Mouse (Mus musculus) heart, postnatal 25 days (tissue): ENCODE measurements at regions not wholly inside any gene's neighbourhood (a gene's known extent, or its start where the extent isn't known, plus 50 kb on each side); places are given as distances from the start of the nearest gene placed in this dataset.

Source experiments
- DNase-seq: peaks from one replicate; pipeline ENCODE4 v3.0.0; 2022; ENCODE audit warnings: low spot score
- intact Hi-C: fragments of 180-260 bp; cut with DNase I; formaldehyde crosslinking; loops from one replicate; pipeline ENCODE4 v1.15.1; 2025

DNA sequence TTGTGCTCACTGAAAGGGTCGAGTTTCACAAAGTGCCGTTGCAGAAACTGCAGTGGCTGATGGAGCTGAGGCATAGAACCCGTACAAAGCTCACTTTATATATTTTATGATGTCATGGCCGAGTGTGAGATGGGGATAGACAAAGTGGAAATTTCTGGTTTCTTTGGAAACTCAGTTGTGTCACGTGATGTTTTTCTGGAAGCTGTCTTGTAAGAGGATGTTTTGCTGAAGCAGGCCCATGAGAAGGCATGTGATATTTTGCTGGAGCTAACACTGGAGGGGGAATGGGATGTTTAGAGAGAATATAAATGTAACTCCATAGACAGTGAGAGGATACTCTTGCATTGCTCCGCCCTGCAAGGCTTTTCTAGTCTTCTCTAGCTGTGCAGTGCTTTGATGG is 311.7 kb downstream of the Tmem132b start:
- DNase-seq = no peak
- intact Hi-C loops = no loop called here

DNA sequence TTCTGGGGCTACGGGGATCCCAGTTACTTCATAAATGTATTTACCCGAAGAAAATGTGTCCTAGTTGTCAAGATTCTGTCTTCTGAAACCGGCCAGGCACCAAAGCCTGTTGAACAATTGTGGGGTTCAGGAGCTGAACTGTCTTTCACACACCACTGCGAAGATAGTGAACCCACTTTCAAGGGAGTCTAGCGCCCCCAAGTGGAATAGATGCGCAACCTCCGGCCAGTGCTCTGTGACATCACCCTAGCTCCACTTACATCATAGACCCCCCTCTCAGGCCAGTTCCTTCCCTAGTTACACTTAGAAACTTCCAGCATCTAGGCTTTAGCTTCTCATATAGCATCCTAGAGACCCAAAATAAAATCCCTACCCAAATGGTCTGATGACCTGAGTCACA is 318.1 kb downstream of the Tmem132b start:
- DNase-seq = no peak
- intact Hi-C loops = no loop called here

DNA sequence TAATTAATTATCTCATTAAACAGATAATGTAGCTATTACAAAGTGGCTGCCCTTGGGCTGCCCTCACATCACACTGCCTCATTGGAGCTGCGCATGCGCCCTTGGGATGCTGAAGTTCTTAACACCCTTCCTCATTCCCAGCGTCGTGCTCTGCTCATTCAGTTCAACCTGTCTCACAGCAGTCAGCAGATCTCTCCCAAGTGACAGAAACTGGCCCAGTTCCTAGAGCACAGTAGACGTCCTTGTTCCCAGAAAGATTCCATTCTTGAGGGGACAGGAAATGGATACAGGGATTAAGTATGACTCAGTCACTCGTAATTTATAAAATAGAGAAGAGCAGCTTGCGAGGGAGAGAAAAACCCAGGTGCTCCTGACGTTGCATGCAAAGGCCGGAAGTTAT is 344.7 kb downstream of the Tmem132b start:
- no peak for DNase-seq
- intact Hi-C loops = no loop called here

DNA sequence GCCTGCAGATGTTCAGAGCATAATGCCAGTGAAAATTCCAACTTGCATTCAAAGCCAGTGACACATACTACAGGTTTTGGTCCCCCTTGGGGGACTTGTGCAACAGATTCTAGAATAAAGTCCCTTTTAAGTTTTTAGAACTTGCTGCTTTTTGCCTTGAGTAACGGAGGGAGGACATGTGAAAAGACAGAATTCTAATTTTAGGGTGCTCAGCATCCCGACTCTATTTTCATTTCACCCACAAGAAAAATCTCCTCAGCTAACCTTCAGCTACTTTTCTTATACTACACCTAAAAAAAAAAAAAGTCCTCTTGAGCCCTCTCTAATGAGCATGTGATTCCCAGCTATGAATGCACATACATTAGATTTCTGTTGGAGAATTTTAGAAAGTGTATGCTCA is 357.3 kb downstream of the Tmem132b start:
- no peak for DNase-seq
- intact Hi-C loops = no loop called here

DNA sequence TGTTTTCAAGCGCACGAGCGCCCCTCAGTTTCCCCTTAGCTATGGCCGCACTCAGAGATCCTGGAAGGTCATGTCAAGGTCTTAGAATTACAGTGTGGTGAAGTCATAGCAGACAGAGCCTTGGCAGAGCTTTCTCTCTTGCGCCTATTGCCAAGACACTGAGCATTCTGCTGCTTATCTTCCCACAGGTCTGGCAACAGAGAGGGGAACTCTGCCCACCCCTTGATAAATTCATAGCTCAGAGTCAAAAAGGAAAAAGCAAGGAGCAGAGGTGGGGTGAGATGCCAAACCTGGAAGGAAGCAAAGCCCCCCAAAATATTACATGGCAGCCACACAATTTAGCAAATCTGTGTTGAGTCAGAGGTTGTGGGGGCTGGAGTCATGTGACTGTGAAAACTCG is 362.3 kb downstream of the Tmem132b start:
- intact Hi-C loops = no loop called here
- no peak for DNase-seq

DNA sequence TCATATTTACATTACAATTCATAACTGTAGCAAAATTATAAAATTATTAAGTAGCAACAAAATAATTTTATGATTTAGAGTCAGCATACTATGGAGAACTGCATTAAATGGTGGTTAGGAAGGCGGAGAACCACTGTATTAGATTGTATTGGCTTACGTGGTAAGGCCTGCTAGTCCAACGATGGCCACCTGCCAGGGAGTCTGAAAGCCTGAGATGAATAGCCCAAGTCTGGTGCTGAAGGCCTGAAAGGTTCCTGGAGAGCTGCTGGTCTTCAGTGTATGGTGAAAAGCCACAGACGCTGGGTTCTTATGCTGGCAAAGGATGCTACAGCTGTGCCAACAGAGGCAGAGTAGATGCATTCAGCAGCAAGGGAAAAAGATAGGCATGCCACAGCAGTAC is 370.5 kb downstream of the Tmem132b start:
- intact Hi-C loops = no loop called here

DNA sequence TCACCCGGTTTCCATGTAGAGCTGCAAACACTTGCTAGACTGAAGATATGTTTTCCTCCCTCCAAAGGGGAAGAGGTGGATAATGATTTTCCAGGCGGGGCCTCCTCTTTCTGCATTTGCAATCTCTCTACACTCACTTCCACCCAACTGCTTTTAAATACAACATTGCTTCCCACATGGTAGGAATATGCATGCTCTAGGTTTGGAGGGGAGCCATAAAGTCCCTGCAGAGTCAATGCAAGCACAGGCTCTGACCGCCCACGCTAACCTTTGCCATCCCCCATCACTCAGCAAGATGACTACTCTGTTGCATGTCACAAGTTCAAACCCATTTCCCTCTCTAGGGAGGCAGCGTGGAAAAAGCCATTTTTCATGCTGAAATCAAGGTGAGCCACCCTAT is 372.9 kb downstream of the Tmem132b start:
- intact Hi-C loops = no loop called here
- DNase-seq = no peak

More for the DNA sequence above, 370.5 kb downstream of the Tmem132b start:
- DNase-seq = no peak

DNA sequence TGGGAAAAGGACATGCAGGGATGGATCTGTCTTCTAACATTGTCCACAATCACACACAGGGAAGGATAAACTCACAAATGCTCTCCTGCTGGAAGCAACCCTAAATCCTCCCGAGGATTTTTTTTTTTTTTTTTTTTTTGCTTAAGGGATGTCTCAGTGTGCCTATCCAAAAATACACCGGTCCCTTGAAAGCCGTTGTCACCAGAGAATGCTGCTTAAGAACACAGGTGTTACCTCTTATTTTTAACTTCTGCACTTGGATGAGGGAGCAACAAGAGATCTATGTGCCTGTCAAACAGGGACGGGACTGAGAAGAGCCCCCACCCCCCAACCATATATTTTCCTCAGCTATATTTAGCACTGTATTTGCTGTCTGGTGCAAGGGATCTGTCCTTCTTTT is 375.8 kb downstream of the Tmem132b start:
- DNase-seq = no peak
- intact Hi-C loops = no loop called here

DNA sequence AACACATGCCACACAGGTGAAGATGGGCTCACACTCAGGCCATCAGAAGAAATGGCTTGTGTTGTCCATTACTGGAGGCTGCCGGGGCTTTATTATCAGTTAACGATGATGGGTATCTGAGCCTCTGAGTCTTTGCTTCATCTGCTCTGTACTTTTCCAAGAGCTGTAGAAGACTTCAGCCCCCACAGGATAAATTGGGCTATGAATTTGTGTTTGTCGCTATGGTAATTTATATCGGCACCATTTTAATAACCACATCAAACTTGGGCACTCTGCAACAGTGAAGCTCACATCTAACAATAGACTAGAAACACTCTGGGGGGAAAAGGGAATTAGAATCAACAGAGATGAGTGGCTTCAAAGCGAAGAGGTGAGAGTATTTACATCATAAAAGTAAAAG is 376.3 kb downstream of the Tmem132b start:
- intact Hi-C loops = no loop called here
- DNase-seq = no peak

DNA sequence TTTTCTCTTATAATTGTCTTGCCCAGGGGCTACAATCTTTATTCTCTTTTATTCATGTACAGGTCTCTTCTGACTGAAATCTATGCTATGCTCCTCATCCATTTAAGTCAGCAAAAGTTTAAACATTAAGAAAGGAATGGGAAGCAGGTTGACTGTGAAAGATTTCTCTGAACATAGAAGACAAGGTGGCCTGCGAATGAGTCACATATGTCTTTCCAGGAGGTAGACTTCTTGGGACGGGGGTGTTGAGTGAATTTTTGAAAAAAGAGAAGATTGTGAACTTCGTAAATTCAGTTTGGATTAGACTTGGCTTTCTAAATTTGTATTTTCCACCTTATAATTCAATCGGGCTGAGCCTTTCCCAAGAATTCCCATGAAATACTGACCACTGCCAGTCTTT is 384.3 kb downstream of the Tmem132b start:
- intact Hi-C loops = no loop called here
- no peak for DNase-seq

DNA sequence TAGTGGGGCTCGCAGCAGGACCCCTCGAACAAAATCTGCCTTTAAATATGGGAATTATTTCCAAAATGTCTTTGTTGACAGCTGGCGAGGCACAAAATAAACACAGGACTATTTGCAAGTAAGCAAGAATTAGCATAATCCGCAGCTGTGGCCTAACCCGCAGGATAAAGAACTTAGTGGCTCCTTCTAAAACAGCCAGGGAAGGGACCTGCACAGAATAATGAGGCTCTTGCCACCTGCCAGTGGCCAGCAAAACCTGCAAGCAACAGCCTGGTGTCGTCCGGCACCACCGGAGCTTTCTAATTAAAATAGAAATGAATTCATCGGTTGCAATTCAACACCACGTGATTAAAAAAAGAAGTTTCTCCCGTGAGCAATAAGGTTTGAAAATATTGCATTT is 389.4 kb downstream of the Tmem132b start:
- no peak for DNase-seq
- intact Hi-C loops = no loop called here

DNA sequence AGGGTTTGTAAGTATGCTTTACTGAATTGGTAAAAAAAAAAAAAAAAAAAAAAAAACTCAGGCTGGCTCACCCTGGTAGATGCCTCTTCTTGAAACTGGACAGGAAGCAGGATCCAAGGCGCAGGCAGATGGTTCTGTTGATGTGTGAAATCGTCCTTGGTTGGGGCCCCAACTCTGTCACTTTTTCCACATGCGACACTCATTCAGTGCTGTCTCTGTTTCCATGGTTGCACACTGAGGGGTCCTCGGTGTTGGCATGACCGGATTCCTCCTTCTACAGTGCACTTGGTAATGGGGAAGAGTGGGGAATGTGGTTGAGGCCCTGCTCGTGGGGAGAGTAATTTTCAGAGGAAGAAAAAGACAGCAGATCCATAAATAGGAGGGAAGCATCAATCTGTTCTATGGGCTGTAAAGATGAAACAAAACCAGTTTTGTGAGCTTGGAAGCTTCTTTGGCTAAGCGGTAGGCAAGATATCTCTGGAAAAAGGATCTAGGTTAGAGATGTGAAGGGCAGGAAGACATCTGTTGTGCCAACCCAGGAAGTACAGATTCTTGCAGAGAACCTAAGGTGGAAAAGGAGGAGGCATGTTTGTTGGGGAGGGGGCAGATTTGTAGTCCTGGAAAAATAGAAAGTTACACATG is 394.4 kb downstream of the Tmem132b start:
- no peak for DNase-seq
- intact Hi-C loops = no loop called here

DNA sequence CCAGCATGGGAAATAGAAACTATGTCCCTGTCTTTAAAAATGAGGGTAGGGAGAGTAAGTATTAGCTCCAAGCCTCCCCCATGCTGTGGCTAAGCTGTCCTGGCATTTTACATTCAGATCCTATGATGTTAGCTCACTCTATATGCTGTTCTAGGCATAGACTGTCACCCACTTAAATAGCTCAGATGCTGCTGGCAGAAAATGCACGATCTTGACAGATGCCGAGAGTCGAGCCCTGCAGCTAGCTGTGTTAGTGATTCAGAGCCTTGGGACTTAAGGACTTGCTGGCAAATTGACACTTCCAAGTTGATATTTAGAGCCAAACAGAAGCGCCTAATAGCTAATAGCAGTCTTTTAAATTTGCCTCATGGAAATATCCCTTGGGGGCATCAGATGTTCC is 399.9 kb downstream of the Tmem132b start:
- no peak for DNase-seq
- intact Hi-C loops = no loop called here

DNA sequence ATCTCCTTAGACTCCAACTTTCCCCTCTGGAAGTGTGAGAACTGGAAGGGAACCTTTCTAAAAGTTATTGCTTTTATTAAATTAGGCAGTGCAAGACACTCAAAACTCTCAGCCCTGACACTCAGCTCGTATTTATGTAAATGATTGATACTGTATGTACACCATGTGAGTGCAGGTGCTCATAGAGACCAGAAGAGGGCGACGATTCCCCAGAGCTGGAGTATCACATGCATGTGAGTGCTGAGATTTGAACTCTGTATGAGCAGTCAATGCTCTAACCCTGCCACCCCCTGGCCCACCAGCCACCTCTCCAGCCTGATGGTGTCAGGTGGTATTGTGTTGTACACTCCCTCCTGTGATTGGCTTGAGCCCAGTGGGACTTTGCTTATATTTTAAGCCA is 407.8 kb downstream of the Tmem132b start:
- DNase-seq = no peak
- intact Hi-C loops = no loop called here

DNA sequence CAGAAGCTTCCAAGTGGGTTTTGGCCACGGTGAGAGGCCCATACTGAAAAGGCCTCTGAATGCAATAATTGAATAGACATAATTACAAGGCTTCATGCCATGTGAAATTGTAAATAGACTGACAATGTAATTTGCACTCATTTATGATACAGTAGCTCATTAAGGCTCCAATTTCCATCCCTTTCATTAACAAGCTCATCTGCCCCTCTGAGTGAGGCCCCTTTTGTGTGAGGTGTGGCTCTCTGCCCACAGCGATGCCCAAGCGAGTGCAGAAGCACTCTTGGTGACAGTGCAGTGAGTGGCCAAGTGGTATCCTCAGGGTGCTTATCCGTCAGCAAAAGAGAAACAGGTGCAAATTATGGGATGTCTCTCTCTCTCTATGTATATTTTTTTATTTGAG is 415.2 kb downstream of the Tmem132b start:
- intact Hi-C loops = no loop called here
- no peak for DNase-seq

DNA sequence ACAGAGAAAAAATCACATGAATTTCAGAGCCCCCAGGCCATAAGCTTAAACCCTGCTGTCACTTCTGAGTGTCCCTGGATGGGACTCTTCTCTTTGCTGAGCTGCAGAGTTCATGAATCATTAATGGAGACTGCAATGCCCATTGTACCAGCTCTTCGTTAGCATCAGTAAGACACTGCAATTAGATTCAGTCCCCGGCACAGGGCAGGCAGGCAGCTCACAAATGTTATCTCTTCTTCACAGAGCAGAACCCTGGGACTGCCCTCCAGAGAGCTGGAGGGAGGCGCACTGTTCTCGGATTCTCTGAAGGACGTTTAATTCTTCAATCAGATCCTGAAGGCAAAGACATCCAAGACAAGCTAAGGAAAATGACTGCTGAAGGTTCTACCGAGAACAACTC is 420.1 kb downstream of the Tmem132b start:
- intact Hi-C loops = no loop called here
- DNase-seq = no peak

DNA sequence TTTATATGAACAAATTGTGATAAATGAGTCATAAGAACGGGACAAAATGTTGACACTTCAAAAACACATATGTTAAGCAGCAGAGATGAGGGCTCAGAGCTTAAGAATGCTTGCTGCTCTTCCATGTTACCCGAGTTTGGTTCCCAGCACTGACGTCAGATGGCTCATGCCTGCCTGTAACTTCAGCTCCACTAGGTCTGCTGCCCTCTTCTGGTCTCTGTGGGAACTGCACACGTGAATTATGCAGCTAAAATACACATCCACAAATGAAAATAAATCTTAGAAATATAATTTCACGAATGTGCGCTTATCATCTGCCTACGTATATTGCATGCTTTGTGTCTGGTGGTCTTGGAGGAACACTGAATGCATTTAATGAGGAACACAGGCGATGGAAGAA is 432.5 kb downstream of the Tmem132b start:
- intact Hi-C loops = loop anchor here (5.0 kb wide), 1 partner anchor 432 kb away; the partner anchor contains the start of gene Tmem132b
- no peak for DNase-seq

DNA sequence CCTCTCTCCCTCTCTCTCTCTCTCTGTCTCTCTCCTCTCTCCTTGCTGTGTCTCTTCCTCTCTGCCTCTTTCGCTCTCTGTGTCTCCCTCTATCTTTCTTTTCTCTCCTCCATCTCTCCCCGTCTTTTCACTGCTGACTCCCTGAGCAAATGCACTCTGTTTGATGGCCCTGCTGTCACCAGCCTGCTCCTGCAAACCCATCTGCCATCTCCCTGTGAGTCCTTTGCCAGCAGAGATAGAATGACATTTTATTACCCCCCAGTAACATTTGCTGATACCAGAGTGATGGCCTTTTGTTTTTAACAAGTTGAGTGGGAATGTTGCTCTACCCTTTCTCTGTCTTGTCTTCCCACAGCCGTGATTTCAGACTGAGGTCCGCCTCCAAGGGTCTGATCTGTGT is 436.6 kb downstream of the Tmem132b start:
- intact Hi-C loops = no loop called here
- DNase-seq = no peak

DNA sequence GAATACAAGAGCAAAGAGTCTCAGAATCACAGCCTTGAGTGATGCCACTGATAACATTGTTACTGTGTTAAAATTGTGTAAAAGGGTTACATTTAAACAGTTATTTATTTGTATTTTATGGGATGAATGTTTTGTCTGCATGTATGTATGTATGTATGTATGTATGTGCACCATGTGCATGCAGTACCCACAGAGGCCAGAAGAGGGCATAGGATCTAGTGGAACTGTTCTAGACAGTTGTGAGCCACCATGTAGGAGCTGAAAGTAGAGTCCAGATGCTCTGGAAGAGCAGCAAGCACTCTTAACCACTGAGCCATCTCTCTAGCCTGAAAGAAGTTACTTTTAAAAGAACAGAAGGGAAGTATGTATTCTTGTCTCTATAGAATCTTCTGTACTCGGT is 442.5 kb downstream of the Tmem132b start:
- intact Hi-C loops = no loop called here
- DNase-seq = no peak

DNA sequence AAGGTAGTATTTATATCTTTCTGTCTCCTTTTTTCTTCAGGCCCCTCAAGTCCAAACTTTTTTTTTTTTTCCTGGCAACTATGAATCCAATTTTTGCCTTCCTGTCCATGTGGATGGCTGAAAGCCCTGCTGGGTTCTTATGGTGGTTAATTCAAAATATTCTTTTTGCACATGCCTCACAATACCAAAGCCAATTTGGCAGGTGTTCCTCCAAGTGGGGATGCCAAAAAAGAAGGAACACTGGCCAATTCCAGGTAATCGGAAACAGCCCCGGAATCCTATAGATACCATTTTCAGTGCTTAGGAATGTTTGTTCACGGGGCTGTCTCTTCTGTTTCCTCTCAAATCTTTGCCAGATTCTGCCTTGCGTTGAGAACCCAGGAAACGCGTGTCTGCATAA is 448.2 kb downstream of the Tmem132b start:
- intact Hi-C loops = no loop called here
- DNase-seq = no peak

DNA sequence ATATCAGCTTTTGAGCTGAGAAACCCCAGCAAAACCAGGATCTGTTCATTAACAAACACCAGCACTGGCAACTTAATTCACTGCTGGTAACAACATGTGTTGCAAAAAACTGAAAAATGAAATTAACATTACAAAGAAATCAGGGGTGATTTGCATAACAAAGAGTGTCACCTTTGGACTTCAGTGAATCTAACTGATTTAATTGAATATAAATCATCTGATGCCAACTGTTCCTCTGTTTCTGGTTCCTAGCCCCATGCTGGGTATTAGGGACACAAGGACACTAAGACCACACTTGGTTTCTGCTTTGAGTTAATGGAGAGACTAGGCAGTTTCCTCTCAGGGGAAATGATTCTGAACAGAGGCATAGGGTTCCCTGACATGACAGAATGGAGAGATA is 453.8 kb downstream of the Tmem132b start:
- DNase-seq = no peak
- intact Hi-C loops = no loop called here

DNA sequence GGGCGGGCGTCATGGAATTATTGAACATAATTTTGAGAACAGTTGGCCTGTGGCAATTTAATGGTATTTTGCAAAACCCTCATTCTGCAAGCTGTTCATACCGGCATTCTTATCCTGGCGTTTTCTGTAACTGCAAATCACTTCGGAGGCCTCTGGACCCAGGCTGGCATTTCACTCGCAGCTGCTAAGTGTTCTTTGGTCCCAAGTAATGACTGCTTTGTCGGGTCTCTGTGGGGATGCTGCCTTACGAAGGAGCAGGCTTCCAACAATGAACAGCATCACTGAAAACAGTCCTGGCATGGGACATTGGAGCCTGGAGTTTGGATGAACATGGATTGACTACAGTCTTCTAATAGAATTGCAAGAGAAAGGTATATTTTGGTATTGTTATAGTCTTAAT is 465.6 kb downstream of the Tmem132b start:
- intact Hi-C loops = no loop called here
- DNase-seq = no peak

DNA sequence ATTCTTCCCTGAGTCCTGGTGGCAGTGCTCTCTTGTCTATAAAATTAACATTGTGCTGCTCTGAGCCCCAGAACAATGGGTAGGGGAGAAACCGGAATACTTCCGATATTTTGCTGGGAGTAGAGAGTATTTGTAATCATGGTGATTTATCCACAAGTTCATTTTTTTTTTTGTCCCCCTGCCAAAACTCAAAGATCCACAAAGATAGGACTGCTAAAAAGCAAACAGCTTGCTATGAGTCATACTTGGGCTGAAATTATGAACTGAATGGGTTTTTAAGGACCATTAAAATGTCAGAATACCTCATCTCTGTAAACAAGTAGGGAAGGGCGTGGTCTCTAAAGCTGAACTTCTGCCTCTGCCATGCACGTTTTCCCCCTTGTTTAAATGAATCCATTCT is 476.3 kb downstream of the Tmem132b start:
- no peak for DNase-seq
- intact Hi-C loops = no loop called here
